Mouse (Mus musculus) urinary bladder, postnatal 36 days (tissue): ENCODE measurements around the gene Ston1.

Experiments used
- DNase-seq, 2 experiments: peaks; one replicate each; pipeline ENCODE4 v3.0.0; 2022; ENCODE audit warnings: low spot score in 2 of 2, mixed read lengths in 1 of 2

Gene Ston1

GRCm38 (mm10) chr17:88675310-88676309, 78.1 kb downstream of the Ston1 start:
- DNase-seq = no peak

- no peak for DNase-seq
Measured at GRCm38 (mm10) chr17:88688226-88688625, 90.7 kb downstream of the Ston1 start.

DNA sequence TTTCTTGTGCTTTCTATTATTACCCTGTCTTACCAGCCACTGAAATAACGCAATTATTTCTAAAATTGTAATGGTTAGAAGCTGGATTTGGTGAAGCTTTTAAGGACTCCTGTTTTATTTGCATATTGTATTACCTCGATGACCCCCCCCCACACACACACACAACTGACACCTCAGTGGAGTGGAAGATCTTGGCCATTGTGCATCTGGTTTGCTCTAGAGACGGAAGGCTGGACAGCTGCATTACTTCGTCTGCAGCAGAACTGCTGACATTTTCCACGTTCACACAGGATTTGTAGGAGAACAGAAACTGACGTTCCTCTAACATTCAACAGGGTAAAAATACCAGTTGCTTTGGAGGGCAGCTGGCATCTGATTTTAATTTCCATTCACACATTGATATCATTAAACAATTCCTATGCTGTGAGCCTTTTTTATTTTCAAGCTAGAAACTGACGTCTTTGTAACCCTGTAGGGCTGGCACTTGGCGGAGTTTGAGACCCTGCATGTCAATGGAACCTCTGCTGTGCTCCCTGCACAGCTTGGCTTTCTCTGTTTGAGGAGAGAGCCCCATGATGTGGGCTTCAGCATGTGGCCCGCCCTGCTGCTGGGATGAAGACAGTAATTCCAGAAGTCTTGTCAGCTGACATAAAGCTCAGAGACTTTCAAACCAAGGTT, 99.3 kb downstream of the Ston1 start:
- DNase-seq = no peak

GRCm38 (mm10) chr17:88700901-88701300, 103.4 kb downstream of the Ston1 start:
- no peak for DNase-seq

DNA sequence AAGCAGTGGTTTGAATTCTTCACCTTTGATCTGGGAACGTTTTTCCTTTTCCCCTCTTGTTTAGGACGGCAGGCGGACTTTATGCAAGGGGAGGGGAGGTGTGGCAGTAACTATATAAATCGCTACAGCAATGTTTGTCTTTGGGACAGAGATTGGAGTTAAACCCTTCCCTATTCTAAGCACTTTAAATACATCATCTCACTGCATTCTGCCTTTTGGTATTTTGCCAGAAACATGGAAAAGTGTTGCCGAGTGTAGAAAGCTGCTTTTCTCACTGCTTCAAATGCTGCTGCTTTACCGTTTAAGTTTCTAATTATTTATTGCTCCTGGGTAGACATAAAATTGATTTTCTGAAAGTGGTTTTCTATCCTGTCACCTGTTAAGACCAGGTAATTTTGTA, 104.9 kb downstream of the Ston1 start:
- no peak for DNase-seq

GRCm38 (mm10) chr17:88703112-88703511, 105.6 kb downstream of the Ston1 start:
- DNase-seq = no peak

DNA sequence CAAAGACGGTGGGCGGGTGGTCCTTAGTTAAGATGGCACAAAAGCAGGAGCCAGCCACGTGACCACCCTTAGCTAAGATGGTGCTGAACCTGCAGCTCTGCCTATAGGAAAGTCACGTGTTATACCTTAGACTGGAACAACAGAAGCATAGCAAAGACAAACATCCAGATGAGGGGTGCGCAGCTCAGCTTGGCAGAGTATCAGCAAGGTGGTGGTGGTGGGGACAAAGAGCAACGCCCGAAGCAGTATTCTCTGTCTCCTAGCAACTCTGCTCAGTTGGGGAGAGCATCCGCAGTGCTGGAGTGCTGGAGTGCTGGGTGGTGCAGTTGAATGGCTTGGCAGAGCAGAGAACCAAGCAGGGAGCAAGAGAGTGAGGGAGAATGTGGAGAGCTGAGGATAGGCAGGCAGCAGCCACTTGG, 108.8 kb downstream of the Ston1 start:
- no peak for DNase-seq
